Mouse (Mus musculus) 3T3-L1 (cell line): ENCODE measurements around the gene Cyb5r2.

Experiments used
- DNase-seq: peaks from one replicate; pipeline ENCODE4 v3.0.0-alpha.2; 2015; ENCODE audit warnings: low read depth, low spot score

Cyb5r2 gene

DNA sequence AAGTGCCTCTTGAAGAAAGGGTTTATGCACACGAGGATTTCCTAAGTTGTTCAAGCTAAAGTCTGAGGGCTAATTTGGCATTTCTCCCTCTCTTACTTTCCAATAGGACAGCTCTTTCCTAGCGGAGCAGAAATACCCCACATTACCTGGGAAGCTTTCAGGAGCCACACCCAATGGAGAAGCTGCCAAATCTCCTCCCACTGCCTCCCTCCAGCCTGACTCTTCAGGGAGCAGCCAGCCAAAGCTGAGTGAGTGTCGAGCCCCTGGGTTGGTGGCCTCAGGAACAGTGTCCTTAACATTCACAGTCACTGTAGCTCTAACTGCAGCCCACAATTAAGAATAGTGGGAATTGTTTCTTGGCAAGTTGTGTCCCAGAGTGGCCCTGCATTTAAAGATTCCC is 30.3 kb downstream of the Cyb5r2 start:
- DNase-seq, result no peak

DNA sequence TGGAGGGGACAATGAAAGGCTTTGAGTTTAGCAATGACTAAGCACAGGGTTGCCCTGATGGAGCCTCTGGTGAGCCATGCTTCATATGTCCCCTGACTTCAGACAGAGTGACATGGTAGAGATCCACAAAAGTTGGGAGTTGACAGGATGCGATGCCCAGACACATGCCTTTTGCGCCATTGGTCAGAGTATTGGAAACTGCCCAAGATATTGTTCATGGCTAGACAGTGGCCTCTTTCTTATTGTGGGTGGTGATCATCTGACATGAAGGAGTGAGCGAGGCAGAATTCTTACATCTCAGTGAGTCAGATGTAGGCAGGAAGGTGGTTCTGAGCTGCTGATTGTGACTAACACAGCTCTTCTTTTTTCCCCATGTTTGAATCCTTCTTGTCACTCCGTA is 35.3 kb downstream of the Cyb5r2 start:
- no peak for DNase-seq

DNA sequence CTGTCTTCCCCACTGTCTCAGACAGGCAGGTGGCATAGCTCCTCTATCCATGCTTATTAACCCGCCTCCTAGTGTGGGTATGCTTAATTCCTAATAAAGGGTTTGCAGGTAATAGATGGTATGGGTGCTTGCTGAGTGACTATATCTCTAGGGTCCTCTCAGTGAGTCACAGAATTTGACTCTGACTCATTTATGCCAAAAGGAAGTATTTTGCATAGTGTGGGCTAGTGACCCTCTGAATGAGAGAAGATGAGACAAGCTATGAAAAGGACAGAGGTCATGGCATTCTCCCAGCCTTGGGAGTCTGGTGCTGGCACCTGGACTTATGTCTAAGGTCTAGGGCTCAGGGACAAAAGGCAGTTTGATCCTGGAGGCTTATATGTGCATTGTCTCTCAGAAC is 37.1 kb downstream of the Cyb5r2 start:
- DNase-seq, result no peak

DNA sequence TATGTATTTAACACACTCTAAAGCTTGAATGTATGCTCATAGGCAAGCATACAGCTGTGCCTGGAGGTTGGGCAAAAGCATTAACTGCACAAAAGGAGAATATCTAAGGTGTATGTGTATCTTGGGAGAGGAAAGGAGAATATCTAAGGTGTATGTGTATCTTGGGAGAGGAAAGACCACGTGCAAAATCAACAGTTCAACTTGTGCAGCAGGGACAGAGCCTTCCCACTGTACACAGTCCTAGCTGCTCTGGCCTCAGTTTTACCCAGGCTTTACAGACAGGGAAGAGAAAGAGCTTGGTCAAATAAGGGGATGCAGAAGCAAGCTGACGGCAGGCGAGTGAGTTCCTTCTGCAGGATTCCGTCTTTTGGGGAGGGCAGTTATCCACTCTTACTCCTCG is 43.8 kb downstream of the Cyb5r2 start:
- DNase-seq, result no peak

DNA sequence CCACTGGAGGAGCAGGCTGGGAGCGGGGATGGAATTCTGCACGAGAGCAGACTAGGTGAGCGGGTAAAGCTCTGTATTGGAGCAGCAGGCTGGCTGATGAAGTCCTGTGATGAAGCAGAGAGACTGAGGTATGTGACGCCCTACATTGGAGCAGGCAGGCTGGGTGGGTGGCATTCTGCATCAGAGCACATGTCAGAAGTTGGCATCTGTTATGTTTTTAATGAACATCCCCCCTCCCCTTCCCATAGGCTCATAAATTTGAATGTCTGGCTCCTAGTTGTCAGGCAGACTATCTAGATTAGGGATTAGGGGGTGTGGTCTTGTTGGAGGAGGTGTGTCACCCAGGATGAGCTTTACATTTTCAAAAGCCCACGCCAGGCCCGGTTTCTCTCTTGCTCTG is 45.1 kb downstream of the Cyb5r2 start:
- no peak for DNase-seq

DNA sequence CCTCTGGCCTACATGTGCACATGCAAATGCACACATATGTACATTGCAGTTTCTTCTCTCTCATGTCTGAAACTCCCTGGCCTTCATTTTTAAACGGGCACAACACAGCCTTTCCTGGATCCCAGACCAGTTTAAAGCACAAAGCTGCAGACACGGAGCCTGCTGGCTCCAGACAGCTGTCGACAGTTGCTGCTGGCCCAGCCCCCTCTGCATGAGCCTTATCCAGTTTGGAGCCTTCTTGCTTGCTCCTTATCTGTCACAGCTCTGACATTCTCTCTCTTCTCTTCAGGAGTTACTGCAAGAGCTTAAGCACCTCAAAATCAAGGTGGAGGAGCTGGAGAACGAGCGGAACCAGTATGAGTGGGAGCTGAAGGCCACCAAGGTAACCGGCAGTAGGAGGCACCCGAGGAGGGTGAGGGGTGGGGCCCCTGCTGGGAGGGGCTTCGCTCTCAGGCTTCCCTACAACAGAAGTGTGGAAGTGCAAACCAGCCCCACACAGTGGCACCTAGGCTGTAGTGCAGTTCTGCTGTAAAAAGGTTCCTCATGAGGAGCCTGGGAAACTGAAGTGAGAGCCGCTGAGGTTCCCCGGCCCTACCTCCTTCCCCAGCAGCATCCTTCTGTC is 49.2 kb downstream of the Cyb5r2 start:
- DNase-seq, result no peak

DNA sequence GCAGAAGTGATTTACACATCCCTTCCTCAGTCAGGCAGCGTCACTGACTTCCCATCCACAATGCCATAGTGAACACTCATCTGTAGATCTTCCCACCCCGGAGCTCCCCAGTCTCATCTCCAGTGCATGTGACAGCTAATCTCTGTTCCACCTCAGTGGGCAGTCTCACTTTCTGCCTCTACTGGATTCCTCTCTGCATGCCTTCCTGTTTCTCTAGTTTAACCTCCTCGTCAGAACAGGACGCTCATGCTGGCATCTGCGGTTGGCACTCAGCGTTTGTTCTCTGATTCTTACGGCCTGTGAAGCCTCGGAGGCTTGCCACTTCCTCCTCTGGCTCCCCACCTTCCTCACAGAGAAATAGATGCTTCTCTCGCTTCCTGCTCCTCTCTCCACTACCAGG is 50.2 kb downstream of the Cyb5r2 start:
- DNase-seq, result no peak

DNA sequence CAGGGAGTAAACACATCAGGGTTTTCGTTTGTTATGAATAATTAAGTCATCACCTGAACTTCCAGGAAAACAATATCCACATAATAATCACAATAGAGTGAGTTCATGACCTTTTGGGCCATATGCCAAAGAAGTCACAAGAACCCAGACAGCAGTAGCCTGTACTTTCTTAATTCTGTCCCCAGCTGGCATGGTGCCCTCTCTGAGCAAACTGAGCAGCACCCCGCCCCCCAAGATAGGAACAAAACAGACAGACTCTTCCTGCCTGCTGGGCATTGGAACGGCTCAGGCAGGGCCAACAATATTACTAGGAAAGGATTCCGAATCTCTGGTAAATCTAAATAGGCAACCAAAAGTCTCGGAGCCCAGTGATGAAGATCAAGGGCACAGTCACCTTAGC is 51.9 kb downstream of the Cyb5r2 start:
- no peak for DNase-seq

DNA sequence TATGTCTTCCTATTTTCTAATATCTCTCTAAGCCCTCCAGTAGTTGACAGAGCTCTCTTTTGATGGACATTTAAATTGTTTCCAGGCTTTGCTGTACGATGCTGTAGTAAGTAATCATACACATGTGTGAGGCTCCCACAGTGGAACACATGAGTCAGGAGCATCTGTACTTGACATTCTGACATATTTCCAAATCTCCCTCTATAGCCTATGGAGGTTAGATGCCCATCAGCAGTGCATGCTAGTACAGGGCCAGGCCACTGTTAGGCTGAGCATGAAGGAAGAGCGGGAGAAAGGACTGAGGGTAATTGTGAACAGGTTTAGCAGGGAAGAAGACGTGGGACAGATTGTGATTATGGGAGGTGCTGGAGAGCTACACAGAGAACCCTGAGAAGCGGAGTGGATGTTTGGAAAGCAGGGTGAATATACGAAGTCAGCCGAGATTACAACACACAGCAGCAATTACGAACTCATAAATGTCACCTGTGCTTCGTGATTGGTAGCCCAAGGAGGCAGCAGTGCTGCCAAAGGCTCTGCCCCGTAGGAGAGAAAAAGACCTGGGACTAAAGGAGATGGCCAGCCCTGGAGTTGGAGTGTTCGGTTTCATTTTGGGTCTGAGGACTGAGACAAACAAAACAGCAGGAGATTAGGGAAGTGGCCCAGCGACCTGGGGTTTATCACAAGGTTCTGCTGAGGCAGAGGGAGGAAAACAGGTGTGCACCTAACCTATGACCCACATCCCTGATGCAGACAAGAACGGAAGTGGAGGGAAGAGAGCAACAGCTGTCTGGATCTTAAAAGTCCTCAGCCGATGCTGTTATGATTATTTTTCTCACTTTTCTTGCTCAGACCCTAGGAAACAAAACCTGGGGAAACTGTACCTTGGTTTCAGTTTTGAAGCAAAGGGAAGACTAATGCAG is 55.1 kb downstream of the Cyb5r2 start:
- peak; percentile 9 for DNase-seq

DNA sequence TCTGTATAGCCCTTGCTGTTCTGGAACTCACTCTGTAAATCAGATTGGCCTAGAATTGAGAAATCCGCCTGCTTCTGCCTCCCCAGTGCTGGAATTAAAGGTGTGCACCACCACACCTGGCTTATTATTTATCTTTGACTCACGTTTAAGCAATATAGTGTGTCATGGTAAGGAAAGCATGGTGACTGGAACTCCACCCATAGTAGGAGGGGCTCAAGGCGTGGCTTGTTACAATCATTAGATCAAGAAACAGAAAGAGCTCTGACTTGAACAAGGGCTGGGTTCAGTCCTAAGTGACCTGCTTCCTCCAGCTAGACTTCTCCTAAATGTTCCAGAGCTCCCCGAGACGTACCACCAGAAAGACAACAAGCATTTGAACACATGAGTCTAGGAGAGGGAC is 57.2 kb downstream of the Cyb5r2 start:
- no peak for DNase-seq

DNA sequence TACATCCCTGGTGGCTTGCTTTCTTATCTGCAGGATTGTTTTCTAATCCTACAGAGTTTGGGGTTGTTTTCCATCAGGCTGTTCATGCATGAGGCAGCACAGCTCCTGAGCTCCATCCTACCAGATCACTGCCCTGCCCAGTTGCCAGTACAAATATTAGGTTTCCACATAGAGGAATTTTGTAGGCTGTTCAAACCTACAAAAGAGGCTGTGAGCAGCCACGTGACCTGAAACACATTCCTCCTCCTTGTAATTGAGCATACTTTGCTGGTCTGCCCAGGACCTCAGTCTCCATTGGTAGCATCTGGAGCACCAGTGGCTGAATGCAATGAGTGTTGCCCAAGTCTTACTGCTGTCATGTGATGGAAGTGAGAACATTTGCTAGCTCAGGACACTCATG is 57.9 kb downstream of the Cyb5r2 start:
- DNase-seq, result no peak
